Mouse (Mus musculus) G1E-ER4 (cell line): ENCODE measurements at regions not wholly inside any gene's neighbourhood (a gene's known extent, or its start where the extent isn't known, plus 50 kb on each side); places are given as distances from the start of the nearest gene placed in this dataset.

Experiments used
- GATA1 ChIP-seq: IDR thresholded peaks from one replicate; pipeline ENCODE4 v1.8.0; 2012; ENCODE audit warnings: low read length, inconsistent platforms

GRCm38 (mm10) chr17:62253448-62253847, 627.7 kb downstream of the Efna5 start:
- no peak for TF ChIP-seq GATA1

GRCm38 (mm10) chr17:62248011-62248410, 633.1 kb downstream of the Efna5 start:
- TF ChIP-seq GATA1, result no peak

- no peak for TF ChIP-seq GATA1
These were observed 634.5 kb downstream of the Efna5 start for GRCm38 (mm10) chr17:62246650-62247049.

DNA sequence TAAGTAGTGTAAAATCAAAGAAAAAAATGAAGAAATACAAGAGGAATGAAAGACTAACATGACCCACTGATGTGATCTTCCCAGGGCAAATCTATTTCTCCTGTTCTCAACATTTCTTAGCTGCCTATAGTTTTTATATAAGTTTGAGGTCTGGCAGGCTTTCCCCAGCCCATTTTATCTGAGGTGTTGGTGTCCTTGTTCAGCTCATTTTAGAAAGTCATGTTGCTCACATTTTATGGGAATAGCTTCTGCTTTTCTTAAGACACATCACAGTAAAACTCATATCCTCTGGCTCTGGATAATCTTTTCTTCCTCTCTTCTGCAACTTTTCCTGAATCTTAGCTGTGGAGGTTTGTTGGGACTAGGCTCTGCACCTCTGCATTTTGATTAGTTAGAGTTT, 650.2 kb downstream of the Efna5 start:
- TF ChIP-seq GATA1, result no peak

- no peak for TF ChIP-seq GATA1
These were observed 670.6 kb downstream of the Efna5 start for GRCm38 (mm10) chr17:62210441-62211025.

- TF ChIP-seq GATA1, result no peak
These were observed 678.5 kb downstream of the Efna5 start for GRCm38 (mm10) chr17:62202658-62203057.

DNA sequence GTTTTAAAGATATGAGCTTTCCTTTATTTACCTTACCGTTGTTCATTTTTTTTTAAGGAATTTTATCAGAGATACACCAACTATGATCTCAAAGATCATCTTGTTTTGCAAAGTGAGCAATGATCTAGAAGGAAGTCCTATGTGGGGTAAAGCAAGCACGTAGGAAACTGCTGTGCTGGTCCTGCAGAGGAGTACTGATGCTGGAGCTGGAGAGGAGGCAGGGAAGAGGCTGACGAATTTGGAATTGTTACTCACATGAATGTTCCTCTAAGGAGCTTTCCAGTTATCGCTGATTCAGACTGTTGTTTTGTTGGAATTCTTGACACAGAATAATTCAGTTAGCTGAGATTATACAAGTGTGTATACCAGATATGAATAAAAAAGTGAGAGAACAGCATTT, 680.6 kb downstream of the Efna5 start:
- TF ChIP-seq GATA1, result no peak

GRCm38 (mm10) chr17:62199559-62199958, 681.6 kb downstream of the Efna5 start:
- TF ChIP-seq GATA1, result no peak

DNA sequence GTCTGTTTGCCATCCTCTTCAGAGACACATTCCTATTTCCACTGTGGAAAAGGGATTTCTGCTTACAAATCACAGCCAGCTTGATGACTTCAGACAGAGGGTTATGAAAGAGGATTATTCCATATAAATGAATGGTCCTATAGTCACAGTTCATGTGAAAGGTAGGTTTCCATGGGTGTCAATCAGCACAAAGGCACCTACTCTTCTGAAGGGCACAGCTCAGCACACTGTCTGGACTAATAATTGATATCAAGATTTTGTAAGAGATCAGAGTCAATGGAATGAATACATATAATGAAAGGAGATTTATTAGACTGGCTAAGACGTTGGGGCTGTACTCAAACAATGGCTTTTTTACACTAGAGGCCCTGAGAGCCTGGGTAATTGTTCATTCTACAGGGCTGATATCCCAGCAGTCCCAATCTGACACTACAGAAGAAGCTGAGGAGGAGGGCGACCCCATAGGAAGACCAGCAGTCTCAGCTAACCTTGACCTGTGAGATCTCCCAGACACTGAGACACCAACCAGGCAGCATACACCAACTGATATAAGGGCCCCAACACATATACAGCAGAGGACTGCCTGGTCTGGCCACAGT, 702.4 kb downstream of the Efna5 start:
- TF ChIP-seq GATA1, result no peak

DNA sequence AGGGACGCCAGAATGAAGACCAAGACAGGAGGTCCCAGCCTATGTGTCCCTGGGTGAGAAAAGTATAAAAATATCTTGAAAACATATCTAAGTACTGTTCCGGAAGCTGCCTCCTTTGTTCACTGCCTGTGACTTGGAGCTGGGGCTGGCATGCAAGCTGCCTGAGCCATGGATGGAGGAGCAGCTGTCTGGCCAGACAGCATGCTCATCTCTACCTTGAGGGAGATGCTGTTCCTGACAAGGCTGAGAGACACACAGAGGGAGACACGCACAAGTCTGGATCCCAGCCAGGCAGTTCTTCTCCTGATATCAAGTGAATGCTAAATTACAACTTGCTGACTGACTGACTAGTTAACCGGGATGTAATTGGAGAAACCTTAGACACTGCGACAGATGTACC, 704.8 kb downstream of the Efna5 start:
- TF ChIP-seq GATA1, result no peak

DNA sequence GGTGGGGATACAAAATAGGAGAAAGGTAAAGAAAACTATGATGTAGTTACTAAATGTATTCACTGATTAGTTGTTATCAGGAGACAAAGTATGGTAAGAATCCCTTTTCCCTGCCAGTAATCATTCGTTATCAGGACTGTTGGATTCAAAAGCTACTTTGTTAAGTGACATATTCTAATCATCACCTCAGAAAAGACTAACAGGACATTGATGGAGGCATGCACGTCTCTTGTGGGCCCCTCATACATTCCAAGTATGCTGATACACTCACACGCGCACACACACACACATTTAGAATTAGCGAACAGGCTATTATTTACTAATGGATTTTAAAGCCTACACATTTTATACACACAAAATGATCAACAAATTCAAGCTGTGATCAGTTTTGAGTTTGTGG, 708.8 kb downstream of the Efna5 start:
- TF ChIP-seq GATA1, result no peak

DNA sequence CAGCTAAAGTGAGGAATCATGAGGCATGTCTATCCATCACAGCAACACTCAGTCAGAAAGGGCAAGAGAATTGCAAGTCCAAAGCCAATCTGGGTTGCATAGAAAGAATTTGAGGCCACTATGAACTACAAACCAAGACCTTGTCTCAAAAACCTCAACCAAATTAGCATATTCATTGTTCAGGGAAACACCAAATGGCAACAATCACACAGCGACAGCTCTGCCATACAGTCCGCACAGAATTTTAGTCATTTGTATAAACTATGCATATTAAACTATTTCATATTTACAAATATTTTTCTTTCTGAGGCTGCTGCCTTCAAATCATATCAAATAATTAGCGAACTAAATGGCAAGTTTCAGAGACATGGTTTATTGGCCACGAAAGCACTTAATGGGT, 709.6 kb downstream of the Efna5 start:
- no peak for TF ChIP-seq GATA1

DNA sequence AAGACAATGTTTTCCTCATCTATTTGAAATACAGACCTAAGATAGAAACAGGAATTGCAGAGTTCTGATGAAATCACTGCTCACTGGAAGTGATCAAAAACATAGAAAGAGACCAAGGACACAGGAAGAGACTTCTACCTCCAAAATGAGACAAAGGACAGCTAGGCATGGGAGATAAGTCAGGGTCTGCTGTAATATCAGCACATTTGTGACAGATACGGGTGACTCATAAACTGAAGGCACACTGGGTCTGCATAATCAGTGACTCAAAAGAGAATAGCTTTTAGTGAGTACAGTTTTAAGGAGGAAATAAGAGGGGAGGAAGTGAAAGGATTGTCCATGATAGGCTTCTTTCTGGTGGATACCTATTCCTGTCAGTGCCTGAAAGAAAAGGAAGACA, 719.7 kb downstream of the Efna5 start:
- TF ChIP-seq GATA1, result no peak

DNA sequence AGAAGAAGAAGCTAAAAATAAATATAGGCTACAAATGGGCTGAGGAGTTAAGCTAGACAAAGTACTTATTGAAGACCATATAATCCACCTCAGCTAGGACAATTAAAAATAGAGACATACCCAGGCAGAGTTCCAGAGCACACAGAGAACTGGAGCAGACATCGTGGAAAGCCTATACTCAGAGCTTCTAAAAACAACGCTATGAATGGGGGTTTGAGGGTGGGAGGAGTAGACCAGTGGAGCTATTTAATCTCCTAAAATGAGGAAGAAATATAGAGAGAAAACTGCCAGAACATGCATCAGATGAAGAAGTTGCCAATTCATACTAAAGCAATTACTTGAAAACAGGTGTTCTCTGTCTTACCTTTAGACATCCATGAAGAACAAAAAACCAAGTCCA, 720.8 kb downstream of the Efna5 start:
- no peak for TF ChIP-seq GATA1

- TF ChIP-seq GATA1, result no peak
These were observed 746.1 kb downstream of the Efna5 start for GRCm38 (mm10) chr17:62135050-62135449.

DNA sequence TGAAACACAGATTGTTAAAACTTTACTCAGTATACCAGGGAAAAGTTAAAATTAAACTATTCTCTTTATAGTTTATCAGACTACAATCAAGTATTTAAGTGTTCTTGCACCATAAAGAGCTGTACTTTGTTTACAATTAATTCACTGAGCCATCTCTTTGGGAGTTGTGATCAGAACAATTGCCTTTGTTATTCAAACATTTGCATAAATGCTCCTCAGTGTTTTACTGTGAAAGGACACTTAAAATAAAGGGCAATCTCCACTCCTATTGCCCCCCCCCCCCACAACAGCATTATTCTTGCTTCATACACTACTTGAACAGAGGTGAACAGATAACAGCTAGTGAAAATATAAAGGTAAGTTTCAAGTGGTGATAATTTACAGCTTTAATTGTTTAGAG, 772.1 kb downstream of the Efna5 start:
- no peak for TF ChIP-seq GATA1

GRCm38 (mm10) chr17:62083281-62083680, 797.8 kb downstream of the Efna5 start:
- no peak for TF ChIP-seq GATA1

- TF ChIP-seq GATA1, result no peak
These were observed 803.5 kb downstream of the Efna5 start for GRCm38 (mm10) chr17:62077604-62078003.

- no peak for TF ChIP-seq GATA1
These were observed 816.2 kb downstream of the Efna5 start for GRCm38 (mm10) chr17:62064939-62065338.
